In the genomic region with DNA sequence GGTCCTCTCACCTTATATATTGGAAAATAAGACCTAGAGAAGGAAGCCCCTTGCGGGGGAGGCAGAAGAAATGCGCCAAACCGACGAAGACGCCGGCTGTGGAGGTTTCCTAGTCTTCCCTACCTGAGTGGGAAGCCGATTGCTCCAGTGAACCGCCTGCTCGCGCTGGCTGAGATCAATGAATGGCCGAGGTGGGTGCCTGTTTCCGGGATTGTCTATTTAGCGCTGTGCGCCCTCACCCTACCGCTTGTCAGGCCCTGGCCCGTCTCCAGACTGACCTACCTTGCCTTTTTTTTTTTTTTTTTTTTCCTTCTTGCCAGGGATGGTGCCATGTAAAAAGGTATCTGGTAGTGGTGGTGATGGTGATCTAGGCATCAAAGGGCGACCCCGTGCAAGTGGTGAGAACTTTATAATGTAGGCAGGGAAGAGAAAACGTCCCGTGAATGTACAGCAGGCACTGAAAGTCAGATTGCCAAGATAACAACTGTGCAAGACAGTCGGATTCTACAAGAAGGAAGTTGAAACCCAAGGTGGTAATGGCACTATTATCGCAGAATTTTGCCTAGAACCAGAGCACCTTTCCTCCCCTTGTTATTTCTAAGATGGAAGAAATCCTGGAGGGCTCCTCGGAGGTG, we compare ENCODE assay signal across 8 mouse cellular contexts. TPM values are rescaled to one million over a fixed set of nuclear protein-coding genes. Genes with fewer than 3 reads are reported as not detected.
A peak's percentile ranks its signal among the peaks of the same experiment; 100 is the strongest.
DNase-seq lines count a peak whose midpoint lies in the region; ATAC-seq and TF ChIP-seq lines count a peak whose summit lies in the region.

Gene Smtn, minus strand, starts transcription at position 162 of the 635 bp plus-strand sequence.

- TF ChIP-seq CTCF in kidney, postnatal 0 days (IDR thresholded peaks at IDR 0.05; ENCODE audit: low read depth) = no peak

- H3K9me3 ChIP-seq in kidney, postnatal 0 days (replicated peaks; ENCODE audit: low read length) = no peaks in the 10 kb centered on the region
- no peaks in the 10 kb centered on the region for H3K9me3 ChIP-seq in forebrain, embryonic 15.5 days
- peaks cover 3% of the 10 kb centered on the region; the same call in 1 of the 2 replicates for H3K9me3 ChIP-seq in hindbrain, embryonic 11.5 days (ENCODE audit: control insufficient read depth, low read length)
- no peaks in the 10 kb centered on the region for H3K9me3 ChIP-seq in midbrain, embryonic 13.5 days

- no peak for DNase-seq in kidney, postnatal 0 days (ENCODE audit: low spot score)
- DNase-seq in kidney, adult 18-20 months = no peak
- DNase-seq in adrenal gland, adult 2 months = no peak
- no peak for DNase-seq in hindbrain, embryonic 11.5 days (ENCODE audit: low spot score)
- no peak for DNase-seq in spleen, postnatal 4 days (ENCODE audit: low spot score in 2 of 2)
- DNase-seq in urinary bladder, postnatal 14 days (ENCODE audit: low spot score) = no peak

- peak within 1 kb of the TSS; percentile 67 for H3K4me3 ChIP-seq in kidney, postnatal 0 days (replicated peaks; ENCODE audit: low read depth, low read length)
- peak within 1 kb of the TSS; percentile 54 for H3K4me3 ChIP-seq in forebrain, embryonic 15.5 days
- H3K4me3 ChIP-seq in hindbrain, embryonic 11.5 days (ENCODE audit: low read depth, low read length) = peak within 1 kb of the TSS; percentile 46
- peak within 1 kb of the TSS; percentile 49 for H3K4me3 ChIP-seq in midbrain, embryonic 13.5 days (replicated peaks)

- H3K9ac ChIP-seq in kidney, postnatal 0 days (ENCODE audit: low read depth, low read length) = peak within 1 kb of the TSS; percentile 83
- peak within 1 kb of the TSS; percentile 35 for H3K9ac ChIP-seq in forebrain, embryonic 15.5 days (replicated peaks)
- H3K9ac ChIP-seq in hindbrain, embryonic 11.5 days (ENCODE audit: low read depth, low read length) = 0 out of 2 replicates have a peak within 1 kb of the TSS, but pooled peaks have one; percentile 37
- H3K9ac ChIP-seq in midbrain, embryonic 13.5 days (replicated peaks) = 0 out of 2 replicates have a peak within 1 kb of the TSS, but pooled peaks have one; percentile 33

- no peaks in the 10 kb centered on the region for H3K36me3 ChIP-seq in kidney, postnatal 0 days (ENCODE audit: insufficient read depth, low read length)
- H3K36me3 ChIP-seq in forebrain, embryonic 15.5 days = no peaks in the 10 kb centered on the region
- H3K36me3 ChIP-seq in hindbrain, embryonic 11.5 days (ENCODE audit: control insufficient read depth, insufficient read depth, low read length) = no peaks in the 10 kb centered on the region
- no peaks in the 10 kb centered on the region for H3K36me3 ChIP-seq in midbrain, embryonic 13.5 days

- 92% methylated on average over 23 of the region's 23 CpGs for WGBS in kidney, postnatal 0 days
- 94% methylated on average over 23 of the region's 23 CpGs for WGBS in forebrain, embryonic 15.5 days
- 94% methylated on average over 23 of the region's 23 CpGs for WGBS in hindbrain, embryonic 11.5 days
- 93% methylated on average over 23 of the region's 23 CpGs for WGBS in midbrain, embryonic 13.5 days

- H3K4me1 ChIP-seq in kidney, postnatal 0 days (replicated peaks; ENCODE audit: insufficient read depth, low read length) = peaks cover 28% of the 10 kb centered on the region
- peaks cover 11% of the 10 kb centered on the region for H3K4me1 ChIP-seq in forebrain, embryonic 15.5 days
- H3K4me1 ChIP-seq in hindbrain, embryonic 11.5 days (replicated peaks; ENCODE audit: control insufficient read depth, insufficient read depth, low read length) = peaks cover 6% of the 10 kb centered on the region
- H3K4me1 ChIP-seq in midbrain, embryonic 13.5 days (replicated peaks) = peaks cover 26% of the 10 kb centered on the region

- ATAC-seq in kidney, postnatal 0 days (replicated peaks; ENCODE audit: low FRiP score, low read depth) = no peak
- ATAC-seq in forebrain, embryonic 15.5 days (replicated peaks) = no peak
- ATAC-seq in hindbrain, embryonic 11.5 days (ENCODE audit: low FRiP score) = no peak
- no peak for ATAC-seq in midbrain, embryonic 13.5 days

- H3K4me2 ChIP-seq in kidney, postnatal 0 days (ENCODE audit: low read length) = peak within 1 kb of the TSS; percentile 62
- peak within 1 kb of the TSS; percentile 67 for H3K4me2 ChIP-seq in forebrain, embryonic 15.5 days (replicated peaks)
- H3K4me2 ChIP-seq in hindbrain, embryonic 11.5 days (replicated peaks; ENCODE audit: low read depth, low read length) = peak within 1 kb of the TSS; percentile 48
- H3K4me2 ChIP-seq in midbrain, embryonic 13.5 days (replicated peaks) = peak within 1 kb of the TSS; percentile 56

- no peak within 1 kb of the TSS for H3K27ac ChIP-seq in kidney, postnatal 0 days
- no peak within 1 kb of the TSS for H3K27ac ChIP-seq in forebrain, embryonic 15.5 days (replicated peaks)
- H3K27ac ChIP-seq in hindbrain, embryonic 11.5 days (ENCODE audit: low read depth, low read length) = no peak within 1 kb of the TSS
- no peak within 1 kb of the TSS for H3K27ac ChIP-seq in midbrain, embryonic 13.5 days

- no peaks in the 10 kb centered on the region for H3K27me3 ChIP-seq in kidney, postnatal 0 days (ENCODE audit: insufficient read depth, low read length)
- no peaks in the 10 kb centered on the region for H3K27me3 ChIP-seq in forebrain, embryonic 15.5 days
- no peaks in the 10 kb centered on the region for H3K27me3 ChIP-seq in hindbrain, embryonic 11.5 days (ENCODE audit: control insufficient read depth, insufficient read depth, low read length)
- peaks cover 4% of the 10 kb centered on the region; the same call in 1 of the 2 replicates for H3K27me3 ChIP-seq in midbrain, embryonic 13.5 days

RNA-seq across cellular contexts. Expression of gene Smtn, which starts in this region (rescaled TPM):
- polyA plus RNA-seq in kidney, postnatal 0 days (2015; fragmentation: Nextera tagmentation; extraction: Ambion mirVana) = 86.4 and 94.3 TPM in 2 replicates
- 10 to 100 TPM; 45.1 to 59.8 TPM for total RNA-seq in adrenal gland, adult 2 months (2021)
- polyA plus RNA-seq in adrenal gland, adult 2 months (2012; rRNA removed) = 33.2 and 36.2 TPM in 2 replicates
- 17.7 and 18.5 TPM in 2 replicates for polyA plus RNA-seq in forebrain, embryonic 15.5 days (2015; fragmentation: Nextera tagmentation; extraction: Ambion mirVana)
- 27.0 and 27.5 TPM in 2 replicates for polyA plus RNA-seq in hindbrain, embryonic 11.5 days (2014; fragmentation: Nextera tagmentation; extraction: Ambion mirVana)
- polyA plus RNA-seq in midbrain, embryonic 13.5 days (2015; fragmentation: Nextera tagmentation; extraction: Ambion mirVana) = 15.5 and 18.2 TPM in 2 replicates

Comparison
In these comparisons a context has a peak if more than half of its experiments do, and no peak if none do; other contexts are left out.
1. H3K9ac ChIP-seq: peak in every context shown above with its lines; median percentile 83 in kidney, postnatal 0 days; 37 in hindbrain, embryonic 11.5 days; 35 in forebrain, embryonic 15.5 days; 33 in midbrain, embryonic 13.5 days.